ENCODE assay signal across 26 mouse cellular contexts in the genomic region with DNA sequence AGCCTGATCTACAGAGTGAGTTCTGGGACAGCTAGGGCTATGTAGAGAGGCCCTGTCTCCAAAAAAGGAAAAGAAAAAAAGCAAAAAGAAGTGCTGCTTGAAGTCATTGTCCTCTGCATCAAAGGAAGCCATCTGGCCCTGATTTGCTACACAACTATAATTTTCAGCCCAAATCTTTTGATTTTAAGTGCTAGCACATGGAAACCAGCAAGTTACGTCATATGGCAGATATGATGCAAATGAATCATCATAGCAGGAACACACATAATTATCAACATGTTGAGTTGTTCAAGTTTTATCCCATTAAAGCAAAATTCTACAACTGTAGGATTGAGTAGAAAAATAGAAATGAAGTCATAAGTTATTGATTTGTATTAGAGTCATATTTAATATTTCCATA. TPM values are rescaled to one million over a fixed set of nuclear protein-coding genes. Genes with fewer than 3 reads are reported as not detected.
DNase-seq lines count a peak whose midpoint lies in the region; ATAC-seq lines count a peak whose summit lies in the region.
"Had no signal": no experiment of that assay in that cellular context is flagged by ENCODE, and none has a peak within 500 bp of the region (broad histone marks: within the 10 kb centered on the region; RNA-seq: fewer than 3 reads in every experiment).

No protein-coding gene starts in this region.

- no peak overlapping the region for H3K27ac ChIP-seq in embryonic facial prominence, embryonic 11.5 days (replicated peaks; ENCODE audit: low read depth, low read length)
- no peak overlapping the region for H3K27ac ChIP-seq in embryonic facial prominence, embryonic 10.5 days (replicated peaks)
- H3K27ac ChIP-seq: embryonic facial prominence, embryonic 13.5 days; embryonic facial prominence, embryonic 15.5 days; forebrain, embryonic 10.5 days; forebrain, embryonic 12.5 days had no signal

- intact Hi-C loops in gastrocnemius, postnatal 14 days (cut with DNase I; ENCODE audit: low total_unique reads): no loop called here

- no peak for ATAC-seq in embryonic facial prominence, embryonic 11.5 days (replicated peaks; ENCODE audit: insufficient number of reproducible peaks, low FRiP score, low TSS enrichment, low read depth)
- no peak for ATAC-seq in erythroid progenitor cell, adult 5-6 weeks (replicated peaks; ENCODE audit: low FRiP score, poor library complexity, severe bottlenecking)
- ATAC-seq: CD4-positive, CD25-positive, alpha-beta regulatory T cell, adult 4 months; forebrain, embryonic 14.5 days; forebrain, embryonic 16.5 days had no signal

- H3K9me3 ChIP-seq in embryonic facial prominence, embryonic 11.5 days (replicated peaks; ENCODE audit: control insufficient read depth, low read length): no peaks in the 10 kb centered on the region
- H3K9me3 ChIP-seq in embryonic facial prominence, embryonic 10.5 days: no peaks in the 10 kb centered on the region
- H3K9me3 ChIP-seq: embryonic facial prominence, embryonic 13.5 days; embryonic facial prominence, embryonic 15.5 days; forebrain, embryonic 10.5 days; forebrain, embryonic 12.5 days; G1E had no signal

- no peak overlapping the region for H3K9ac ChIP-seq in embryonic facial prominence, embryonic 11.5 days (replicated peaks; ENCODE audit: low read length)
- H3K9ac ChIP-seq: embryonic facial prominence, embryonic 13.5 days; embryonic facial prominence, embryonic 15.5 days; forebrain, embryonic 12.5 days had no signal

- DNase-seq in embryonic facial prominence, embryonic 11.5 days (ENCODE audit: low spot score): peak; percentile 9
- no peak for DNase-seq in embryonic facial prominence, embryonic 10.5 days (ENCODE audit: low spot score)
- peak; percentile 68 for DNase-seq in 3T3-L1 (ENCODE audit: low read depth, low spot score)
- peak; percentile 72 for DNase-seq in NIH3T3 (ENCODE audit: low read depth)
- no peak for DNase-seq in gastrocnemius, postnatal 14 days
- DNase-seq: adrenal gland, adult 2 months; adrenal gland, postnatal 10 days; adrenal gland, postnatal 25 days; B cell, adult 2 months; cerebellum, adult 11 months; cerebellum, adult 18-20 months; cerebellum, adult 8-10 months; cerebellum, adult 9-11 months; cerebellum, postnatal 14 days; cerebellum, postnatal 36 days; embryo, embryonic 11 days had no signal

- 78% methylated on average over 1 of the region's 1 CpGs for WGBS in embryonic facial prominence, embryonic 11.5 days
- WGBS in embryonic facial prominence, embryonic 10.5 days: 79% methylated on average over 1 of the region's 1 CpGs

- H3K4me3 ChIP-seq in embryonic facial prominence, embryonic 11.5 days (ENCODE audit: low read depth, low read length): no peak overlapping the region
- H3K4me3 ChIP-seq in embryonic facial prominence, embryonic 10.5 days: no peak overlapping the region
- H3K4me3 ChIP-seq: embryonic facial prominence, embryonic 13.5 days; embryonic facial prominence, embryonic 15.5 days; forebrain, embryonic 10.5 days; forebrain, embryonic 12.5 days had no signal

- H3K4me1 ChIP-seq in embryonic facial prominence, embryonic 11.5 days (ENCODE audit: control insufficient read depth, insufficient read depth, low read length): no peaks in the 10 kb centered on the region
- H3K4me1 ChIP-seq in embryonic facial prominence, embryonic 10.5 days: no peaks in the 10 kb centered on the region
- H3K4me1 ChIP-seq: embryonic facial prominence, embryonic 13.5 days; embryonic facial prominence, embryonic 15.5 days; forebrain, embryonic 10.5 days; forebrain, embryonic 12.5 days had no signal

- no peaks in the 10 kb centered on the region for H3K36me3 ChIP-seq in embryonic facial prominence, embryonic 11.5 days (replicated peaks; ENCODE audit: control insufficient read depth, insufficient read depth, low read depth, low read length)
- H3K36me3 ChIP-seq in embryonic facial prominence, embryonic 10.5 days (replicated peaks): no peaks in the 10 kb centered on the region
- H3K36me3 ChIP-seq: embryonic facial prominence, embryonic 13.5 days; embryonic facial prominence, embryonic 15.5 days; forebrain, embryonic 10.5 days; forebrain, embryonic 12.5 days; G1E had no signal

- H3K4me2 ChIP-seq in embryonic facial prominence, embryonic 11.5 days (ENCODE audit: low read depth, low read length): no peak overlapping the region
- H3K4me2 ChIP-seq: embryonic facial prominence, embryonic 13.5 days; embryonic facial prominence, embryonic 15.5 days; forebrain, embryonic 12.5 days had no signal

- no peaks in the 10 kb centered on the region for H3K27me3 ChIP-seq in embryonic facial prominence, embryonic 11.5 days (ENCODE audit: control insufficient read depth, insufficient read depth, low read length)
- H3K27me3 ChIP-seq in embryonic facial prominence, embryonic 10.5 days (replicated peaks; ENCODE audit: low read depth, poor library complexity, severe bottlenecking): no peaks in the 10 kb centered on the region
- H3K27me3 ChIP-seq: CH12.LX; embryonic facial prominence, embryonic 13.5 days; embryonic facial prominence, embryonic 15.5 days; forebrain, embryonic 12.5 days had no signal

RNA-seq across cellular contexts. Expression of gene Eif2b5, which starts 10.5 kb away (rescaled TPM):
- 144 and 156 TPM in 2 replicates for polyA plus RNA-seq in embryonic facial prominence, embryonic 11.5 days (2014; fragmentation: Nextera tagmentation; extraction: Ambion mirVana)
- polyA plus RNA-seq in embryonic facial prominence, embryonic 10.5 days (2016; fragmentation: Nextera tagmentation; extraction: Ambion mirVana): 157 and 169 TPM in 2 replicates
- total RNA-seq in erythroid progenitor cell, adult 5-6 weeks (2015; ENCODE audit: low replicate concordance): 33.2 and 54.9 TPM in 2 replicates
- 11.5 and 18.9 TPM in 2 replicates for total RNA-seq in erythroid progenitor cell, adult 5-6 weeks (2017; ENCODE audit: low replicate concordance)
- total RNA-seq in gastrocnemius, postnatal 14 days (2021): 10 to 100 TPM; 43.0 to 44.9 TPM

RNA-seq across cellular contexts. Expression of gene Dvl3, which starts 28.6 kb away (rescaled TPM):
- polyA plus RNA-seq in embryonic facial prominence, embryonic 11.5 days (2014; fragmentation: Nextera tagmentation; extraction: Ambion mirVana): 37.1 and 38.5 TPM in 2 replicates
- polyA plus RNA-seq in embryonic facial prominence, embryonic 10.5 days (2016; fragmentation: Nextera tagmentation; extraction: Ambion mirVana): 33.0 and 35.1 TPM in 2 replicates
- 6.1 and 18.0 TPM in 2 replicates for total RNA-seq in erythroid progenitor cell, adult 5-6 weeks (2015; ENCODE audit: low replicate concordance)
- 1.3 and 3.6 TPM in 2 replicates for total RNA-seq in erythroid progenitor cell, adult 5-6 weeks (2017; ENCODE audit: low replicate concordance)
- 10 to 100 TPM; 28.2 to 31.0 TPM for total RNA-seq in gastrocnemius, postnatal 14 days (2021)

RNA-seq across cellular contexts. Expression of gene Ap2m1, which starts 47.1 kb away (rescaled TPM):
- 726 and 756 TPM in 2 replicates for polyA plus RNA-seq in embryonic facial prominence, embryonic 11.5 days (2014; fragmentation: Nextera tagmentation; extraction: Ambion mirVana)
- 604 and 650 TPM in 2 replicates for polyA plus RNA-seq in embryonic facial prominence, embryonic 10.5 days (2016; fragmentation: Nextera tagmentation; extraction: Ambion mirVana)
- total RNA-seq in erythroid progenitor cell, adult 5-6 weeks (2015; ENCODE audit: low replicate concordance): 214 and 297 TPM in 2 replicates
- 271 and 285 TPM in 2 replicates for total RNA-seq in erythroid progenitor cell, adult 5-6 weeks (2017; ENCODE audit: low replicate concordance)
- 100 to 1,000 TPM; 127 to 134 TPM for total RNA-seq in gastrocnemius, postnatal 14 days (2021)

Comparison
In these comparisons a context has a peak if more than half of its experiments do, and no peak if none do; other contexts are left out.
1. DNase-seq: peak in embryonic facial prominence, embryonic 11.5 days (single experiment), 3T3-L1 (single experiment) and NIH3T3 (single experiment); none in embryonic facial prominence, embryonic 10.5 days (single experiment) and gastrocnemius, postnatal 14 days (single experiment).